Mouse (Mus musculus): ENCODE data around the gene Cyp17a1. TPM values are rescaled to one million over a fixed set of nuclear protein-coding genes. Genes with fewer than 3 reads are reported as not detected.

The Cyp17a1 gene
- total RNA-seq, 2 experiments from 2014 or later = not detected

DNA sequence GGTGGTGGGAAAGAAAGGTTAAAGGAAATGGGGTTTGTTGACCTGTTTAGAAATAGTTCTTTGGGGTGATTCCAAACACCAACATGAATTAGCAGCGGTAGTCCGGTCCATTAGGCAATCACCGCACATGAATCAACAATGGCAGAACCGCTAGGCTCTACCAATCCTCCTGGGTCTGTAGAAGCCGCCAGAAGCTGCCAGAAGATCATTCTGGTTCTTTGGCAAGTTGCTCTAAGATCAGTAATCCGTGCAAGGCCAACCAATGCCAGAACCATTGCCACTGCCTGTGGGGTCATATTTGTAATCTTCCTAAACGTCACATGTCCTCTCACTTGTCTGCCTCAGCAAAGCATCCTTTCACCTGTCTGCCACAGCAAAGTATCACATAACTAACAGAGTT lies 24.0 kb upstream of the Cyp17a1 start:
- H3K4me3 ChIP-seq = no peak overlapping the region
- no peak for DNase-seq
- TF ChIP-seq CTCF (IDR thresholded peaks at IDR 0.05) = no peak
- intact Hi-C loops (cut with DNase I) = no loop called here
- no peak overlapping the region for H3K27ac ChIP-seq

GRCm38 (mm10) chr19:46696482-46696881 lies 23.5 kb upstream of the Cyp17a1 start:
- DNase-seq = no peak
- Histone ChIP-seq H3K4me3 (no peak overlapping the region), H3K27ac (no peak overlapping the region)
- TF ChIP-seq CTCF (IDR thresholded peaks at IDR 0.05) = no peak
- intact Hi-C loops (cut with DNase I) = no loop called here

GRCm38 (mm10) chr19:46693146-46693545 lies 20.2 kb upstream of the Cyp17a1 start:
- DNase-seq = no peak
- intact Hi-C loops (cut with DNase I) = no loop called here
- no peak overlapping the region for H3K4me3 ChIP-seq
- TF ChIP-seq CTCF (IDR thresholded peaks at IDR 0.05) = no peak
- H3K27ac ChIP-seq = no peak overlapping the region

DNA sequence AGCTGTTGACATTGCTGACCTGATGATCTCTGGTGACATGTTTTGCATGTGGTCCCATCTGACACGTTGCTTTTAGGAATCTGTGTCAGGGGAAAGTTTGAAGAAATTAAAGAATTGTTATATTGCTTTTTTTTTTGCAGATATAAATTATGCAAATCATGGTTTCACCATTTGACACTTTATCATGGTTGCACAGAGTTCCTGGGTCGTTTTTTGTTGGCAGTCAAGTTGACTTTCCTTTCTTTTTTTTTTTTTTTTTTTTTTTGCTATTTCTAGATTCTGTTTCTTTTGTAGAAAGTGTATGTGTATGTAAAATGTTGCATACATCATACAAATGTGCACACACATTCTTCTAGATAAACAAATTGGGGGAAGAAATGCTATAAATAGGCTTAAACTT lies 18.1 kb upstream of the Cyp17a1 start:
- Histone ChIP-seq H3K27ac (no peak overlapping the region), H3K4me3 (no peak overlapping the region)
- DNase-seq = no peak
- intact Hi-C loops (cut with DNase I) = no loop called here
- TF ChIP-seq CTCF (IDR thresholded peaks at IDR 0.05) = no peak

GRCm38 (mm10) chr19:46690387-46690786 lies 17.4 kb upstream of the Cyp17a1 start:
- peak overlapping the region; percentile 97 for H3K27ac ChIP-seq
- no peak for DNase-seq
- TF ChIP-seq CTCF (IDR thresholded peaks at IDR 0.05) = no peak
- H3K4me3 ChIP-seq = peak overlapping the region; percentile 91
- intact Hi-C loops (cut with DNase I) = no loop called here

DNA sequence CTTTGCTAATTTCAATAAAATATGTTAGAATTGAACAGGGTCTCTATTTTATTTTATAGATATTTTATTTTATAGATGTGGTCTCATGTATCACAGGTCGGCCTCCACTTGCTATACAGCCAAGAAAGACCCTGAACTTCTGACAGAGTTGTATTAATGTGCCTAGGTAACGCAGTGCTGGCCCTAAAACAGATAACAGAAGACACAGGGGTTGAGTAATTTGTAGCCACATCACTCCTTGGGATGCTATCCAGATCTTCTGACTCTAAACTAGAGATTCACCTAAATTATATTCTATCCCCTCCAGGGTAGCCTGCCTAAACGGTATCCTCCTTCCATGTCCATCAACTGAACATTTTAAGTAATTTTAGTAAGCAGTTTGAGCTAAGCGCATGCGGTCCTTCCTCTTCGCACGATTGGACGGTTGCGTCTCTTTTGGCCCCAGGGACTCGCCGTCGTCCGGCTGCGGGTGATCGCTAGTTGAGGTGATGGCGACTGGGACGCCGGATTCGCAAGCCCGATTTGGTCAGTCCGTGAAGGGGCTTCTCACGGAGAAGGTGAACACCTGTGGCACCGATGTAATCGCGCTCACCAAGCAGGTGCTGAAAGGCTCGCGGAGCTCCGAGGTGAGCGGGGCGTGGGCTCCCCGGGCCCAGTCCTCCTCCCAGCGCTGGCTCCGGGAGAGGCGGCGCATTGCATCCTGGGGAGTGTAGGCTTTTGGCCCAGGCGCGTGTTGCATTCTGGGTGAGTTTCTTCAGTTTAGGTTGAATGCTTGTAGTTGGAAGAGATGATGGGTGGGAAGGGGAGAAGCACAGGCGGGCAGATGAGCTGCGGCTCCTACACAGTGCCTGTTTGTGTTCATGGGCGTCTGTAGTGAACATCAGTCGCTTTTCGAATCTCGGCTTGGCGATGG lies 16.7 kb upstream of the Cyp17a1 start, which contains the start of gene Borcs7:
Gene Borcs7, plus strand, starts transcription at position 447 of the 913 bp plus-strand sequence.
- intact Hi-C loops (cut with DNase I) = loop anchor here (10.0 kb wide), 1 partner anchor 355 kb away; no protein-coding TSS in a partner anchor
- peak within 1 kb of the TSS; percentile 91 for H3K4me3 ChIP-seq
- TF ChIP-seq CTCF (IDR thresholded peaks at IDR 0.05) = no peak
- peak; percentile 90 for DNase-seq
- peak within 1 kb of the TSS; percentile 97 for H3K27ac ChIP-seq

DNA sequence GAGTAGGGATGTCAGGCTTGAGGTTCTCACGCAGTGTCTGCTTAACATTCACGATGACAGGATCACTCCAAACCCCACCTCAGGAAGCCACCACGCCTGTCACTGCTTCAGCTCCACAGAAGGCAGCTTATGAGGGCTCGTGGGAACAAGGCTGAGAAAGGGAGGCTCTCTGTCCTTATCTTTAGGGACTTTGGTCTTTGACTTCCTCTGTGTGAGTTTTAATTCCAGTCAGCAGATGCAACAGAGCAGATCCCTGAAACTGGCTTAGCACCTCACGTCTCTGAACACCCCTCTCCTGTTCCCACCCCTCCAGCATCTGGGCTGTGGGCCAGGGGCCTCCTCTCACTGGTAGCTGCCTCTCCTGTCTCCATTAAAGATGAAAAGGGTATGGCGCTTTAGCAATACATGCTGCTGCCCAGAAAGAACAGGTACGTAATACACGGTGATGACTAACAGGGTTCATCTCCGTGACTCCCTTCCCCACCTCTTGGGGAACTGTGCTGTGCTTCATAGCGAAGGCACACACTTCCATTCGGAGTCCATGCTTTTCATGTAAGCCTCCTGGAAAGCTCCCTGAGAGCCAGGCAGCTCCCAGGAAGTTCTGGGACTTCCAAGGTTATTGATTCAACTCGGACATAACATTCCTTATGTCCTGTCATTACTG lies 6.9 kb upstream of the Cyp17a1 start:
- intact Hi-C loops (cut with DNase I) = loop anchor here (10.0 kb wide), 1 partner anchor 365 kb away; no protein-coding TSS in a partner anchor
- no peak overlapping the region for H3K27ac ChIP-seq
- no peak overlapping the region for H3K4me3 ChIP-seq
- no peak for TF ChIP-seq CTCF (IDR thresholded peaks at IDR 0.05)
- DNase-seq = no peak

GRCm38 (mm10) chr19:46675641-46676040 lies 2.7 kb upstream of the Cyp17a1 start:
- intact Hi-C loops (cut with DNase I) = no loop called here
- TF ChIP-seq CTCF (IDR thresholded peaks at IDR 0.05) = no peak
- DNase-seq = no peak
- Histone ChIP-seq H3K4me3 (no peak overlapping the region), H3K27ac (no peak overlapping the region)

DNA sequence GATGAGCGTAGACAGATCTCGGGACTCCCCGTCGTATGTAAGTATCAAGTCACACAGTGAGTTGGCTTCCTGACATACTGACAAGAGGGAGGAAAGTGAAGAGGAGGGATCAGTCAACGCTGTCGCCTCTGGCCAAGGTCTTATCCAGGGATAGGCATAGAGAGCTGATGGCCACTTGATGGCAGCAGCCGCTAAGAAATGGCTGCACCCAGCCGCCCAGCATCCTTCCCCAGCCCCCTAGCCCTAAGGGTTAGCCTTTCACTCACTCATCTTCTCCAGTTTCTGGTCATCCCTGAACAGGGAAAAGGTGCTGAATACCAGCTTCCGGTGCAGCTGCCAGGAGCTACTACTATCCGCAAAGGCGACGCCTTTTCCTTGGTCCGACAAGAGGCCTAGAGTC lies 2.3 kb downstream of the Cyp17a1 start:
- TF ChIP-seq CTCF (IDR thresholded peaks at IDR 0.05) = peak; percentile 83
- Histone ChIP-seq H3K27ac (no peak overlapping the region), H3K4me3 (no peak overlapping the region)
- peak; percentile 72 for DNase-seq
- intact Hi-C loops (cut with DNase I) = loop anchor here (1.0 to 5.0 kb wide), 3 partner anchors 70 to 200 kb away; no protein-coding TSS in a partner anchor

GRCm38 (mm10) chr19:46669802-46670201 lies 3.2 kb downstream of the Cyp17a1 start:
- TF ChIP-seq CTCF (IDR thresholded peaks at IDR 0.05) = no peak
- no peak overlapping the region for H3K4me3 ChIP-seq
- no peak for DNase-seq
- intact Hi-C loops (cut with DNase I) = loop anchor here (1.0 to 5.0 kb wide), 3 partner anchors 70 to 201 kb away; no protein-coding TSS in a partner anchor
- no peak overlapping the region for H3K27ac ChIP-seq

- no peak for TF ChIP-seq CTCF (IDR thresholded peaks at IDR 0.05)
- intact Hi-C loops (cut with DNase I) = no loop called here
- no peak overlapping the region for H3K4me3 ChIP-seq
- no peak for DNase-seq
- H3K27ac ChIP-seq = no peak overlapping the region
Observed at GRCm38 (mm10) chr19:46668263-46668662, 4.7 kb downstream of the Cyp17a1 start.

GRCm38 (mm10) chr19:46667300-46667699 lies 5.7 kb downstream of the Cyp17a1 start:
- DNase-seq = no peak
- no peak for TF ChIP-seq CTCF (IDR thresholded peaks at IDR 0.05)
- Histone ChIP-seq H3K27ac (no peak overlapping the region), H3K4me3 (no peak overlapping the region)
- intact Hi-C loops (cut with DNase I) = no loop called here

DNA sequence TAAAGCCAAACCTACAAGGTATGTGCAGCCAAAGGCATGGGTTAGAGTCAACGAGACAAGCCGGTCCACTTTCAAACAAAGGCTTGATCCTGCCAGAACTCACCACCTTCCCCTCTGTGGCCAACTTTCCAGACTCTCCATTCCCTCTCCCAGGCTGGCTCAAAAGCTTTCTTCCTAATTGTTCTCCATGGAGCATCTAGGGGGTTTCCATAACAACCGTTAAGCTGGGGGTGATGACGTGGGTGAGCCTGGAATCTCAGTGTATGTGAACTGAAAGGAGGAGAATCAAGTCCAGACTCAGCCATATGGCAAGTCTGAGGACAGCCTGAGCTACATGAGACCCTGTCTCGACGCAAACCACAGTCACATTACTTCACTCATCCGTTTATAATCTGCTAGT lies 7.5 kb downstream of the Cyp17a1 start:
- DNase-seq = no peak
- Histone ChIP-seq H3K4me3 (no peak overlapping the region), H3K27ac (no peak overlapping the region)
- intact Hi-C loops (cut with DNase I) = no loop called here
- no peak for TF ChIP-seq CTCF (IDR thresholded peaks at IDR 0.05)
